Mouse (Mus musculus) bone marrow, adult 2 months (tissue): Measurements from ENCODE around the gene Ecm2.

Source experiments
- CTCF ChIP-seq: fragments of 200-500 bp; IDR thresholded peaks from 2 replicates; pipeline ENCODE4 v1.5.1; 2011; ENCODE audit warnings: low read length, control low read depth; ENCODE audit not compliant: control insufficient read depth, insufficient read depth
- POLR2A ChIP-seq: fragments of 200-500 bp; IDR thresholded peaks from 2 replicates; pipeline ENCODE4 v1.6.1; 2011; ENCODE audit warnings: low read depth, mild to moderate bottlenecking, control low read depth, low read length, borderline replicate concordance; ENCODE audit not compliant: control insufficient read depth

DNA sequence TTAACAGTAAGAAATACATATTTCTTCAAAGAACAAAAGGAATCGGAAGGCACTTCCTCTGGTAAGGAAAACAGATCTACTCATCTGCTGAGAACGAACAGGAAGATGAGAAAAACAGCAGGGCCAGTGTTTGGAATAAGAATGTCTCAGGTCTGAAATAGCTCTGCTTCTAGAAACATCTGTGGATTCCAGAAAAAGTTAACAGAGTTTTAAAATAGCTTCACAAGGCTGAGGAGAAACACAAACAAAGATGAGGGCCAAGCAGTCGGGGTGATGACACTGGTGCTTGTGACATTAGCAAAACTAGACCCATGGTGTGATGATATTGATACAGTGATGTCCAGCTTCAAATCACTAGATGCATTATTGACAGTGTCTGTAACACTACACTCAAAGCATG lies 2.6 kb downstream of the Ecm2 start:
- TF ChIP-seq POLR2A: no peak
- no peak for TF ChIP-seq CTCF
